Mouse (Mus musculus) right cerebral cortex, postnatal 14 days (tissue): Measurements from ENCODE around the gene Gmpr2.

Source experiments
- DNase-seq: peaks from one replicate; pipeline ENCODE4 v3.0.0; 2022

Gmpr2 gene

DNA sequence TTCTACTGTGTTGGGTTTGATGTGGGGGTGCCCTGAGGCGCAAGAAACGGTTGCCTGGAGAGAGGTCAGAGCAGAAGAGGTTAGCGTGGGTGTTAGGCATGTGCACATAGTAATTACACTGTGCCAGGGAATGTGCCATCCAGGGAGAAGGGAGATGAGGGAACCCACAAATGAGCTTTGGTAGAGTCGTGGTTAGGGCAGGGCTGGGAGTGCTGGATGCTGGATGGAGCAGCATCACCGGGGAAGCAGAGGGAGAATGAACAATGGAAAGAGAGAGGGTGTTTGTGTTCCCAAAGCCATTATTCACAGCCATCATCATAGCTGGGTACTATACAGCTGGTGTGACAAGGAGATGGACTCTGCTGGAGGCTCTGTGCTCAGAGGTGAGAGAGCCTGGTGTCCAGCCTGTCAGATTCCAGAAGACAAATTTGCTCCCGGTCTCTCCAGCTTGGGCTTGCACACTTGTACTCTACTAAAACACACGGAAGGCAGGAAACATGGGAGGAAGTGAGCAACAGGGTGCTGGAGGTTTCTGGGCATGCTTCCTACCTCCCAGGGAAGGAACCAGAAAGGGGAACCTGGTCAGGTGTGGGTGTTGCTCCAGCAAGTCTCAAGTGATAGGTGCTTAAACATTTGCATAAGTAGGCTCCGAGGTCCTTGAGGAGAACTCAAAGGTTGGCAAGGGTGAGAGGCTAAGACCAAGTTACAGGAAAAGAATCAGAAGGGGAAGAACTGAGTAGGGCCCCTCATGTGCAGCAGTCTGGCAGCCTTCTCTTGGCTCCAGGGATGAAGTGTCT, 56.3 kb downstream of the Gmpr2 start:
- no peak for DNase-seq
